Mouse (Mus musculus) olfactory bulb, adult 2 months (tissue): ENCODE results near the gene Eml2.

ENCODE experiments used
- CTCF ChIP-seq: fragments of 200-500 bp; IDR thresholded peaks from 2 replicates; pipeline ENCODE4 v1.5.1; 2012; ENCODE audit warnings: low read depth, mild to moderate bottlenecking, low read length, moderate library complexity; ENCODE audit not compliant: insufficient read depth
- POLR2A ChIP-seq: fragments of 200-500 bp; IDR thresholded peaks from 2 replicates; pipeline ENCODE4 v1.6.1; 2012; ENCODE audit warnings: mild to moderate bottlenecking, low read depth, low read length, moderate library complexity; ENCODE audit not compliant: insufficient read depth

DNA sequence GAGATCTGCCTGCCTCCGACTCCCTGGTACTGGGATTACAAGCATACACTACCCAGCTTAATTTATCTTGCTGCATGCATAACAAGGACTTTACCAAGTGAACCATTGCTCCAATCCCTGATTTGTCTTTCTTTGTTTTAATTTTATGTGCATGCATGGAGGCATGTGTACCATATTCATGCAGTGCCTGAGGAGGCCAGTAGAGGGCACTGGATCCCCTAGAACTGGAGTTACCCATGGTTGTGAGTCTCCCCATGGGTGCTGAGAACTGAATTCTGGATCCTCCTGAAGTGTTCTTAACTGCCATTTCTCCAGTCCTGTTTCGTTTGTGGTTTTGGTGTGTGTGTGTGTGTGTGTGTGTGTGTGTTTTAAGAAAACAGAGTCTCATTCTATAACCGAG is 9.2 kb upstream of the Eml2 start:
- no peak for TF ChIP-seq CTCF
- no peak for TF ChIP-seq POLR2A
